8 mouse cellular contexts compared by ENCODE assay signal in genomic region chr1:172219451-172220406, GRCm38 (mm10). TPM values are rescaled to one million over a fixed set of nuclear protein-coding genes. Genes with fewer than 3 reads are reported as not detected.
A peak's percentile ranks its signal among the peaks of the same experiment; 100 is the strongest.
DNase-seq lines count a peak whose midpoint lies in the region; ATAC-seq and TF ChIP-seq lines count a peak whose summit lies in the region.

TSS of gene Casq1 (minus strand) at chr1:172219868.

- H3K27me3 ChIP-seq in forebrain, embryonic 14.5 days (replicated peaks; ENCODE audit: control insufficient read depth, insufficient read depth, low read length), result no peaks in the 10 kb centered on the region
- H3K27me3 ChIP-seq in myocyte (ENCODE audit: control insufficient read depth, insufficient read depth, insufficient read length), result no peaks in the 10 kb centered on the region

- peak; percentile 16 for ATAC-seq in forebrain, embryonic 14.5 days
- ATAC-seq in monocyte, adult 5-6 weeks (replicated peaks; ENCODE audit: insufficient number of reproducible peaks, low FRiP score, low TSS enrichment, poor library complexity, severe bottlenecking), result no peak

- no peaks in the 10 kb centered on the region for H3K36me3 ChIP-seq in forebrain, embryonic 14.5 days (ENCODE audit: control insufficient read depth, insufficient read depth, low read length)
- H3K36me3 ChIP-seq in myocyte (ENCODE audit: control insufficient read depth, insufficient read depth), result no peaks in the 10 kb centered on the region

- no peak within 1 kb of the TSS for H3ac ChIP-seq in myocyte (ENCODE audit: control insufficient read depth, insufficient read length)

- peak within 1 kb of the TSS; percentile 40; the same call in 1 of the 2 replicates for H3K9ac ChIP-seq in forebrain, embryonic 14.5 days (ENCODE audit: low read length)

- no peak within 1 kb of the TSS for H3K4me3 ChIP-seq in lung, adult 2 months (replicated peaks; ENCODE audit: extremely low read depth, low read depth, low read length)
- no peak within 1 kb of the TSS for H3K4me3 ChIP-seq in forebrain, embryonic 14.5 days (ENCODE audit: low read depth, low read length)
- H3K4me3 ChIP-seq in myocyte, result no peak within 1 kb of the TSS

- intact Hi-C loops in heart, postnatal 14 days (cut with DNase I), result loop anchor here (5.0 to 10.0 kb wide), 2 partner anchors 57 to 85 kb away; no protein-coding TSS in a partner anchor

- 83% methylated on average over 19 of the region's 19 CpGs for WGBS in lung, adult 2 months
- 78% methylated on average over 19 of the region's 19 CpGs for WGBS in forebrain, embryonic 14.5 days

- TF ChIP-seq CTCF in lung, adult 2 months (IDR thresholded peaks at IDR 0.05; ENCODE audit: insufficient read depth, low read length), result no peak

- H3K27ac ChIP-seq in forebrain, embryonic 14.5 days (ENCODE audit: low read depth, low read length), result peak within 1 kb of the TSS; percentile 73

- TF ChIP-seq POLR2A in lung, adult 2 months (IDR thresholded peaks at IDR 0.05; ENCODE audit: borderline replicate concordance, extremely low read depth, low read depth, low read length), result no peak
- TF ChIP-seq POLR2A in myocyte (IDR thresholded peaks at IDR 0.05; ENCODE audit: insufficient read length, low read depth), result no peak

- DNase-seq in lung, adult 2 months, result no peak
- DNase-seq in lung, postnatal 10 days, result no peak
- DNase-seq in forebrain, embryonic 14.5 days (ENCODE audit: low spot score), result no peak
- no peak for DNase-seq in heart, postnatal 14 days
- DNase-seq in layer of hippocampus, postnatal 10 days (ENCODE audit: low spot score in 2 of 2), result no peak
- no peak for DNase-seq in embryo, embryonic 10 days (ENCODE audit: low spot score)

- no peaks in the 10 kb centered on the region for H3K9me3 ChIP-seq in forebrain, embryonic 14.5 days (replicated peaks; ENCODE audit: control insufficient read depth, low read length)

- H3K79me2 ChIP-seq in myocyte (ENCODE audit: control insufficient read depth, insufficient read depth), result no peaks in the 10 kb centered on the region

- peaks cover 15% of the 10 kb centered on the region for H3K4me1 ChIP-seq in lung, adult 2 months (ENCODE audit: control insufficient read depth, insufficient read depth, low read length)
- peaks cover 44% of the 10 kb centered on the region for H3K4me1 ChIP-seq in forebrain, embryonic 14.5 days (ENCODE audit: control insufficient read depth, insufficient read depth, low read length)

- H3K4me2 ChIP-seq in forebrain, embryonic 14.5 days (ENCODE audit: low read length), result no peak within 1 kb of the TSS
- H3K4me2 ChIP-seq in myocyte (ENCODE audit: low read depth), result peak within 1 kb of the TSS; percentile 55

TF ChIP-seq in myocyte, 11 proteins besides CTCF, POLR2A, EP300 and RAD21:
- TF ChIP-seq MYOD1 (IDR thresholded peaks at IDR 0.05; ENCODE audit: control insufficient read depth in 1 of 3, insufficient read length in 2 of 3, low read depth in 2 of 3) (peak in 1 of 3 experiments; percentile 72), POLR2AphosphoS2 (IDR thresholded peaks at IDR 0.05; ENCODE audit: insufficient read length, low read depth) (no peak), USF1 (IDR thresholded peaks at IDR 0.05; ENCODE audit: low read depth) (no peak)

RNA-seq across cellular contexts. Expression of gene Casq1, which starts in this region (rescaled TPM):
- 3.2 and 49.0 TPM in 2 replicates for polyA plus RNA-seq in lung, adult 2 months (2012; rRNA removed)
- polyA plus RNA-seq in forebrain, embryonic 14.5 days (2014; fragmentation: Nextera tagmentation; extraction: Ambion mirVana), result 3.8 and 4.0 TPM in 2 replicates
- 10 to 100 TPM; 10.1 to 12.9 TPM for total RNA-seq in heart, postnatal 14 days (2021)
- 73.1 TPM for polyA plus RNA-seq in myocyte (2012; fragmentation: generic; extraction: Trizol)
- not detected in 3 replicates for total RNA-seq in monocyte, adult 5-6 weeks (2017)
- total RNA-seq in layer of hippocampus, postnatal 10 days (2021), result 1 to 10 TPM; 1.2 to 1.6 TPM
